Mouse (Mus musculus) kidney, adult 8-10 months (tissue): ENCODE data around the gene Egr2.

Experiments
- DNase-seq, 2 experiments: peaks; one replicate each; pipeline ENCODE4 v3.0.0; 2022

Gene Egr2

DNA sequence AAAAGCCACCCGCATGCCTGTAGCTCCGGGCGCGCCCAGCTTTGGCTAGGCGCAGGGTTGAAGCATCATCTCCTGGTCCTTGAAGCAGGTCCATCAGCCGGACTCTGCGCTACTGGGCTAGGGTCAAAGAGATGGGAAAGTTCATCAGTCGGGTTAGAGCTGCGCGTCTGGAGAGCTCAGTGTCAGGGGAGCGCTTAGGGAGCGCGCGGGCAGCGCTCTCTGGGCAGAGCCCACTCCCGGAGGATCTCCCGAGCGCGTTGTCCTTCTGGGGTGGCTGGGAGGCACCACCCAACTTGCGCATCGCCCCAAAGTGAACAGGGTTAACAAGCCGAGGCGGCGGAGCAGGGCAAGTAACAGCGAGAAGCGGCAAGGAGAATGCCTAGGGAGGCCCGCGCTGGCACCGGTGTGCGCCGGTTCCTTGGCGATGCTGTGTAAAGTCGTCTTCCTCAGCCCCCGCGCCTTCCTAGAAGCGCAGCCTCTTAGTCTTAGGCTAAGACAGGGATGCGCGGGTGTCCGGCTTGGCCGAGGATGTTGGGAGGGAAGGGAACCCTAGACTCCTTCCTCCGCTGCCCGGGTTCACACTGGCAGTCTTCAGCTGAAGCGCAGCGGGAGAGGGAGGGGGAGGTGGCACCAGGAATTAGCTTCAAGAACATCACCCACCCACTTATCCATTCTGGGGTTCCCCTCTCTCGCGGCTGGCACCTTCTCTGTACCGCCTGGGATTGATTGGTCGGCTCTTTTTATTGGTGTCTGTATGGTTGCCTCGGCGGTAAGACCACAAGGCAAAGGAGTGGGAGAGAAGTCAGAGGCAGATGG is 3.5 kb downstream of the Egr2 start:
- no peak for DNase-seq

DNA sequence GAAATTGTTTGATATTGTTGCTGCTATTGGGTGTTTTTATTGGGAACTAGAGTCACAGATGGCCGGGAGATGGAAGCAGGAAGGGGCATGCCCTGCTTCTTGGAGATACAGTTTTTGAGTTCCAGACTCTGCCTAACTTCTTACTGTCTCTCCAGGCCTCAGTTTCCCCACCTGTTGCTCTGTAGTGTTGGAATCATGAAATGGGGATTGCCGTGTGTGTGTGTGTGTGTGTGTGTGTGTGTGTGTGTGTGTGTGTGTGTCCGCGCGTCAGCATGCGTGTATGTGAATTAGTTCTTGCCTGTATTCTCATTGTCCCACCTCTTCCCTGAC is 4.1 kb downstream of the Egr2 start:
- no peak for DNase-seq

DNA sequence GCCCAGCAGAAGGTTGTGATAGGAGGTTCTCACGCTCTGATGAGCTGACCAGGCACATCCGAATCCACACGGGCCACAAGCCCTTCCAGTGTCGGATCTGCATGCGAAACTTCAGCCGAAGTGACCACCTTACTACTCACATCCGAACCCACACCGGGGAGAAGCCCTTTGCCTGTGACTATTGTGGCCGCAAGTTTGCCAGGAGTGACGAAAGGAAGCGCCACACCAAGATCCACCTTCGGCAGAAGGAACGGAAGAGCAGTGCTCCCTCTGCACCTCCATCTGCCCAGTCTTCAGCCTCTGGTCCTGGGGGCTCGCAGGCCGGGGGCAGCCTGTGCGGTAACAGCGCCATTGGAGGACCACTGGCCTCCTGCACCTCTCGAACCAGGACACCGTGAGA is 5.3 kb downstream of the Egr2 start:
- no peak for DNase-seq

DNA sequence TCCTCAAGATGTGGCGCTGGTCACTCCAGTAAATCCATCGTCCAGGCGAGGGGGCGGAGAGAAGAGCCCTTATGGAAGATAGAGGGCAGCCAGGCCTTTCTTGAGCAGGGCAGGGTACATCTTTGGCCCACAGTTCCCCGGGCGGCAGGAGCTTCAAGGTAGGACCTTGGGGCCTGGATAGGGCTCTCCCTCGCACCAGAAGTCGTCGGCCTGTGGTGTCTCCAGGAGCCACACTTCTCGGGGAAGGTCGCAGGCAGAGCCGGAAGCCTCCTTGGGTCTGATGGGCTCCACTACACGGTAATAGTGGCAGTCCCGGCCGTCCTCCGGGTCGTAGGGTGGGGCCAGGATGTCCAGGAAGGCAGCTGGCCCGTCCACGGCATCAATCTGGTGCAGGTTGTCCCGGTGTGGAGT is 12.6 kb downstream of the Egr2 start:
- DNase-seq, result no peak

DNA sequence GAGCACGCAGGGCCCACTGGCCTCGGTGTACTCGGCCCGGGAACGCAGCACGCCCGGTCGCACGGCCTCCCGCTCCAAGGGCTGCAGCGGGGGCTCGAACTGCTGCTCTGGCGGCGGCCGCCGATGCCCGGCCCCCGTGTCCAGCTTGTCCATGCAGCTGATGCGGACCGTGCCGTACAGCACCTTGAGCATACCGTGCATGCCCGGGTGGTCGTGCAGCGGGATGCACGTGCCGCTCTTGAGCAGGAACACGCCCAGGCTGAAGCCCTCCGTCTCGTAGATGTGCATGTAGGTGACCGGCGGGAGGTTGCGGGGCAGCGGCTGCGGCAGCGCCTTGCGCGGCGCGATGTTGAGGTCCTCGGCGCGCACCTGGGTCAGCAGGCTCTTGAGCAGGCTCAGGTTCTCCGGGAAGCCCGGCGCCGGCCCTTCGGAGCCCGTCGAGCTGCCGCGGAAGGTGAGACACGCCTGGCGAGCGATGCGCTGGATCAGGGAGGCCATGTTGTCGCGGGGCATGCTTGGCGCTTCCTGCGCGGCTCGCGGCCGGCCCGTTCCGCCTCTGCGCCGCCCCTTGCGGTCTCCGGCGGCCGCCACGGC is 13.1 kb downstream of the Egr2 start:
- DNase-seq, result peak in 1 of 2 experiments; percentile 47

DNA sequence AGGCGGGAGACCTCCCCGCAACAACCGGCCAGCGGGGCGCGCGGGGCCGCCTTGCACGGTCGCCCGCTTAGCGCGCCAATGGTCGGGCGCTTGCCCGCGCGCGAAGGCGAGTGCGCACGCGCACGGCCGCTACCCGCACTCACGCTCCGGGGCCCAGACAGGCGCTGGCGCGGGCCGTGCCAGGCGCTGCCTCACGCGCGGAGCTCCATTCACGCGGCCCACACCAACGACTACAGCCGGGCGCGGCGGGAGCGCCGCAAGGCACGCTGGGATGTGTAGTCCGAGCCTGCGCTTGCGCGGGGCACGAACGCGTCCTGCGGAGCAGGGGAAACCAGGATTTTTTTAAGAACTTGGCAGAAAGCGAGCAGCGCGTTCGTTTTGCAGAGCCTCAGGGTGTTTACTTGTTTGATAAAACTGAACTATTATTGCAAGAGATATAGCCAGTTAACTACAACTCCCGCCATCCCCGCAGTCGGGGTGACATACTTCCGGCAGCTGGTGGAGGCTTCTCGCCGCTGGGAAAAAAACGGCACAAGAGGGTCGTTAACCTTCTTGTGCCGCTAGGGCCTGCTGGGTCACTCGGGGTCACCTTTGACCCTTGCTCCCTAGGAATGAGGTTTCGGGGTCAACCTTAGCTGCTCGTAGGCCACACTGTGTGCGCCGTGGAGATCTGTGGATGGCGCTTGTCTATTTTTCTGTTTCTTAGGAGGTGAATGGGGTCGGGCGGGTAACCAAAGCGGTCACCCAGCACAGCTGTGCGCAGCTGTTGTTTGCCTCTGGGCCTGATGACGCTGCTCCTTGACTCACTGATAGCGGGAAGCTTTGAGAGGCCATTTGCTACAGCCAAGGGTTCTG is 13.8 kb downstream of the Egr2 start, which contains the start of gene Ado:
Gene Ado (minus strand): TSS at position 79 of the 855 bp plus-strand sequence.
- DNase-seq, result peak; percentile 83 to 86

DNA sequence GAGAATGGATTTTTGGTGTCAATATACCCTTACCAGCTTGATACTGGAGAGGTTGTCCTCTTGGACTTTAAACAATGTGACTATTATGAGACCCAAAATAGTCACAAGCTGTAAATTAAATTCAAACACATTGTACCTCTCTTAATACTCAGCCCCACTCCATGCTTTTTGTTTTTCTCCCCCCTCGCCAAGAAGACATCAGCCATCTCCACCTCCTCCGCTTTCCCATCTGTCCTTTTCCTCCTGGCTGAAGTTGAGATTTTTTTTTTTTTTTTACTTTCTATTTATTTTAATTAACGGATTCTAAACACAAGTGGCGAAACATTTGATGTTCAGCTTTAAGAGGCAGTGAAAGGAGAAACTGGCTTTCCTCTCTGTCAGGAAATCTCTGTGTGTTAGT is 22.8 kb downstream of the Egr2 start:
- DNase-seq, result no peak

DNA sequence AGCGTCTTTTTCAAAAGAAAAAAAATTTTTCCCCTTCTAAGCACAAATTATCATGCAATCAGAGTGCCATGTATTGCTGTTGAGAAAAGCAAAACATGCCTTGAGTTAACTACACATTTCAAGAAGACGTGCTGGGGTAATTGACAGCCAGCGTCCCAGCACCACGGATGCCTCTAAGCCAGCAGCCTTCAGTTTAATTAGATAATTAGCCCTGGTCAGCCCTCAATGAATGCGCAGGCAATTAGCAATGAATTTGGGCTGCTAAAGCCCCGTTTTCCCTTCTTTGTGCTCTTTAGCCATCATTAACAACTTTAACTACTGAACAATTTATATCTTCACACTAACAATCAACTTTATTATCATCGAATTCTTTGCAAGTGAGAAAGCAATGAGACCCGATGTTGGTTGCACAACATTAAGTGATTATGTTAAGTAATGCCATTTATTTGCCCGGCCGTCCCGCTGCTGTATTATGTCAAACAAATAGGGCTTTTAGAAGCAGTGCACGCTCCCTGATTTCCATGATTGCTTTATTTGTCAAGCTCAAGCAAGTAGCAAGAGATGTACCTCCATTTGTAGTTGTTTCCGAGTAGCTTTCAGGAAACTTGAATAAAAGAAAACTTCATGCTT is 24.6 kb downstream of the Egr2 start:
- no peak for DNase-seq

DNA sequence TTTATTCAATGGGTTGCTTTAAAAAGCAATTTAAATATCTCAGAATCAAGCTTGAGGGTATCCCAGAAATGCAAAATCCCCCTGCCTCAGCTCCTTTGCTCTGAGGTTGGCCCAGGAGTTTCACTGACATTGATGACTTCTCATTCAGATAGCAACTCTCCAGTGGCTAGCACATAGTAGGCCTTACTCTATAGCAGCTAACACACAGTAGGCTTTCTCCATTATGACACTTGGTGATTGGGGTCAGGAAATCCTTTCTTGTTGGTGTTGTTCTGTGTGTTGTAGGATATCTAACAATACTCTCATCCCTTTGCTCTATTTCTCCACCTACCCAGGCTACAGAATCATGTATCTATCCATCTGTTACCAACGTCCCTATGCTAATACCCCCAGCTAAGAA is 25.9 kb downstream of the Egr2 start:
- DNase-seq, result no peak

DNA sequence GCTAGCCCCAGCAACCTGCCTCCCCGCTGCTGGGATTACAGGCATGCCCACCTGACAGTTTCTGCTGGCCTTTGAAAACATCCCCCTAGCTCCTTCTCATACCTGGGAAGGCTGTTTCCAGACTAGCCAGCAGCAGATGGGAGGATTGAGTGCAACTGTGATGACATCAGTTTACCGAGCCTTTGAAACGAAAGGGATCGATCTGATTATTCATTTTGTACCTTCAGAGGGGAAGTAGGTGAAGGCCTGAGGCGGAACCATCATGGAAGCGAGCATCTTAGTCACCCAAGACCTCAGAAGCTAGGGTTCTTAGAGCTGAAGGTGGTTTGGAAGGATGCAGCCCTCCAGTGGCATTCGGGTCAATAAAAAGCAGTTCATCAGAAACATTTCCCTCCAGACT is 29.2 kb downstream of the Egr2 start:
- DNase-seq, result no peak

DNA sequence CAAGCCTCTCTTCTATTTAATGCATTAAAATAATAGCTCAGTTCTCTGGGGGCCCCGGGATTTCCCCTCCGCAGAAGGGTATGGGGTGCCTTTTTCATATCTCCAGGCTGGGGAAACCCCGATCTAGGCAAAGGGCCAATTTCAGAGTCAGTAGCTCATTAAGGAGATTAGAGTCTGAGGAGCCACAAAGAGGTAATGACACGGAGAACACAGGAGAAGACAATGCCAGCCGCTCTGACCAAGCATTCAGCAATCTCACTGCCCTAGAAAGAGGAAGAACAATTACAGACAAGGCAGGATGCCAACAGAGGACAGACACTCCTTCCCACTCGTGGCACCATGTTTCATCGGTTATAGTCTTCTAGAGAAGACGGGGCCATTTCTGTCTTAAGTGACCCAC is 30.8 kb downstream of the Egr2 start:
- DNase-seq, result no peak

DNA sequence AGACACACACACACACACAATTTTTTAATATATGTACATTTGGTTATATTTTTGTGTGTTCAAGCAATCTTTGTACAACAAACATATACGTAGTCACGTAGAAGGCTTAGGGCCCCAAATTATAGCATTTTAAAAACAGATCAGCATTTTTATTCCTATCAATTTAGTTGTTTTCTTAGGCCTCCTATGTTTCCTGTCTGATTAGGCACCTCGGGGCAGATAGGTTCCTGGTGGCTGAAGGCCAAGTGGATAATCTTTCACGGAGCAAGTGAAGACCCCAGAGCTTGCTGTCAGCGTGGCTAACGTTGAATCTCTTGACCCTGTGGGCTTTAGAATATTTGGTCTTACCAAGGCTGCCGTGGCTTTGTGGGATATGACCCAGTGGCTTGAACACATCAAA is 34.3 kb downstream of the Egr2 start:
- DNase-seq, result no peak

DNA sequence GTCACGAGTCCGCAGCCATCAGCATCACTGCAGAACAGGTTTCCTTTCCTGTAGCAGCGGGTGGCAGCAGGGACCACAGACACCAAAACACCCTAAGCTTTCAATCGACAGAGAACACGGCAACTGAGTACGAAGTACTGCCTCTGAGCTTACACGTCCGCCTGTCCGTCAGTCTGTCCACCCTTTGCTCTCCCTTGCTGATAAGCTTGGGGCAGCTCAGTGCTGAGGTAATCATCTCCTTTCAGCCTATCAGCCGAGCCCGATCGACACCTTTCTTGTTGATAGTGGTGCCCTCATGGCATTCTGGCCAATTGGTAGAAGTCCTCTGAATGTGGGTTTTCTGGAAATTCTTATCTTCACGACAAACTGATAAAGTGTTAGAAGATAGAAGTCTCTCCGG is 36.2 kb downstream of the Egr2 start:
- DNase-seq, result no peak

DNA sequence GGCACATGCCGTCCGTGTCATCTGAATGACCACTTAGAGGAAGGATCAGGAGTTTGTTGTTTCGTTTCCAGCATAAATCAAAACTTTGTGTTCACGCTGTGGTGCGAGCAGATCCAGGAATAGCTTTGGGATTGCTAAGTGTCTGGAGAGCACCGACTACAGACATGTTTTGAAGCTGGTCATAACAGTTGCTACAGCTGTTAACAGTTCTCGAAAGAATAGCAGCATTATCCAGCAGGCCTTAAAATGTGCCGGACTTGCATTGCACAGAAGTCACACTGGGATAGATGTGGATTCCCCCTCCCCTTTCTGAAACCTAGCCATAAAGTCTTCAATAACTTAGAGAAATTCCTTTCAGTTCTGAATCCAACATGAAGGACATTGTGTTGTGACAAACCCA is 38.0 kb downstream of the Egr2 start:
- no peak for DNase-seq

DNA sequence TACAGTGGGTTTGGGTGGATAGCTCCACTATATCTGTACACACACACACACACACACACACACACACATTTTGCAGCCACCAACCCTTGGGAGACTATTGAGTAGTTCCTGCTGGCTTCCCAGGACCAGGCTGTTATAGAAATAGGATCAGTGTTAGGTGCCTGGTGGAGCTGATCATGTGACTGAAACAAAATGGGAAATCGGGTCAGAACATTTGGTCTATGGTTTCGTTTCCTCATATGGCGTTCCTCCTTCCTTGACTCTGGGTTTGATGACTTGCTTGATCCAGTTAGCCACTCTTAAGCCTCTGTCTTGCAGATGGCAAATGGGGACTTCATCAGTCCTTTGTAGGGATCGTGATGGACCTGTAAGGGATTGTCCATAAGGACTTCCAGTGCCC is 44.6 kb downstream of the Egr2 start:
- DNase-seq, result no peak

DNA sequence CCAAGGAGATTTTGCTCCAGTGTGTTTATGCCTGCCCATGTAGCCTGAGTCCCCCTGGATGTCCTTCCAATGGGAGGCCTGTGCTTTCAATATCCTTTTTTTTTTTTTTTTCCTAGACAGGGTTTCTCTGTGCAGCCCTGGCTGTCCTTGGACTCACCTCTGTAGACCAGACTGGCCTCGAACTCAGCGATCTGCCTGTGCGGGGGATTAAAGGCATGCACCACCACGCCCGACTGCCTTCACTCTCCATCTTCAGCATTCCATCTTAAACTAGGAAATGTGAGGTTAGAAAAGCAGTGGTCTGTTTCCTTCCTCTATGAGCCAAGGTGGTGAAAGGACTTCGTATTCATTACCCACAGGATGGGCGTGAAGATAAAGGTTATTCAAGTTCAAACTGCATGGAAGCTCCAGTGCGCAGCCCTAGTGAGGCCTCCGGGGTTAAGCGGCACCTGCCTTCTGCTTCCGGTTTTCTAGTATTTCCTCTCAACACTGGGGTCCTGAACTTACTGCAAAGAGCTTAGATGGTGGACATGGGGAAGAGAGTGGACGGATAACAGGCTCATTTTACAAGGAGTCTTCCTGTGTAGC is 46.5 kb downstream of the Egr2 start:
- DNase-seq, result no peak

DNA sequence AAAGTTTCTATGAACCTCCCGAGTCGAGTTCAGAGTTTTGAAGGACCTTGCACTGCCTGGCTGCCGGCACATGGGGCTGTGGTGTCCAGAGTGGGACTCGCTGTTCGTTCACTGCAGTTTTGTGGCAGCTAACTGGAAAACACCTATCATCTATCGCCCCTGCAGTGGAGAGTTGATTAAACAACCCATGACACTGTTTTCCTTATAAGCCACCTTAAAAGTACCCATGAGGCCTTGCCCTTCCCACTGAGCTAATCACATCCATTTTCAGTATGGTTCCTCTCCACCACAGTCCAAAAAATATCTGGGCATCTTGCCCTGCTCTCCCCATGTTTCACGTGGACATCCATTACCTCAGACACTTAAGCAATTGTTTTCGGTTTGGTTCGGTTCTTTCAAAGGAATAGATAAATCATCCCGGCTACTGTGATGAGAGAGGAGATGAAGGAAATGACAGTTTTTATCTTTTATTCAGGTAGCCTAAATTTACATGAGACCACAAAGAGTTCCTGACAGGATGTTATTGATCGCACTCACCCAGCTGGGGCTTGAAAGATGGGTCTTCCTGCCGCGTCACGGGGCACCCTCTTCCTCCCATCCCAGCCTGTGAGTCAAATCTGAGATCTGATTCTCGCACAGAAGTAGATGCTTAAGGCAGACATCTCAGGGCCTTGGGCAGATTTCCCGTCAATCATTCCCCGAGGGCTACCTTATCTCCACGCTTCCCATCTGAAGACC is 50.8 kb downstream of the Egr2 start:
- DNase-seq, result no peak
